Mouse (Mus musculus) testis, postnatal 10 days (tissue): ENCODE data around the gene Cebpb.

ENCODE experiments used
- DNase-seq: peaks from one replicate; pipeline ENCODE4 v3.0.0; 2021; ENCODE audit warnings: low spot score

Cebpb gene

GRCm38 (mm10) chr2:167721159-167721882 is 32.6 kb downstream of the Cebpb start:
- DNase-seq = no peak

GRCm38 (mm10) chr2:167722538-167722937 is 33.8 kb downstream of the Cebpb start:
- DNase-seq = no peak

DNA sequence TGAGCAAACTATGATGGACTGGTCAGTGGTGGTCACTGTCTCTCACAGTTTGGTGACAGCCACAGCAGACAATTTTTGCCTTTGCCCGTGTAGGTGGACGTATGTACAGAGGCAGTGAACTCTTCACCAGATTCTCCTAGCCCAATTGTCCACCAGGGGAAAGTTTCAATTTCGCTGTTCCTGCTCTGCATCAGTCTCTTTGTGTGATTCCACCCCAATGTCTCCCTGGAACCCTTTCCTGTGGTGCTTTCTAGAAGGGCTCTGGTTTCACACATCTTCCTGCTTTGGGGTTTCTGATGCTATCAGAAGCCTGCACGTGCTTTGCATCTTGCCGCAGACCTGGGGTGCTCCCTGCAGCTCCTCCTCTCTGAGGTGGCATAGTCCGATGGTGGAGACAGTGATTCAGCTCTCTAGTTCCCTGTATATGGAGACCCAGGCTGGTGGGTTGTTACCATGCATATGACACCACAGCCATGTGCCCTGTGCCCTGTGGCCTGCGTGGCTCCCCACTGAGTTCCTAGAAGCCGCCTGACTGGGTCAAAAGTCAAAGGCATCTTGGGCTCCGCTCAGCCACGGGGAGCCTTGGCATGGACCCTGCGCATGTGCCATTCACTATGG is 35.0 kb downstream of the Cebpb start:
- DNase-seq = no peak

DNA sequence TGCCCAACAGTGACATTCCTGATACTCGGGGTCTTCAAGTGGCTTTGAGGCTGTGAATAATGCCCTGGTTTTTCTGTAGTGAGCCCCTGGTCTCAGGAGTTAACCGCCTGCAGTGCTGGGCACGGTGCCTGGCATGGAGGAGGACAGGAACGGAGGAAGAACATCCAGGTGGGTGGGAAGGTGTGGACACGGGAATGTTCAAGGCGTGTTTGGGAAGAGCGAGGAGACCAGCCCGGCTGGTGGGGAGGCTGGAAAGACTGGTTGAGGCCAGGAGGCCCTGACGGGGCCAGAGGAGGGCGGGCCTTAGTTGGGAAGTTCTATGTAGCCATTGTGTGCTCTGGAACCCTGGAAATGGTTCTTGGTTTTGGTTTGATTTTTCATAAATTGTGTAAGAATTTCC is 37.2 kb downstream of the Cebpb start:
- no peak for DNase-seq

GRCm38 (mm10) chr2:167727161-167727560 is 38.4 kb downstream of the Cebpb start:
- DNase-seq = peak; percentile 81

DNA sequence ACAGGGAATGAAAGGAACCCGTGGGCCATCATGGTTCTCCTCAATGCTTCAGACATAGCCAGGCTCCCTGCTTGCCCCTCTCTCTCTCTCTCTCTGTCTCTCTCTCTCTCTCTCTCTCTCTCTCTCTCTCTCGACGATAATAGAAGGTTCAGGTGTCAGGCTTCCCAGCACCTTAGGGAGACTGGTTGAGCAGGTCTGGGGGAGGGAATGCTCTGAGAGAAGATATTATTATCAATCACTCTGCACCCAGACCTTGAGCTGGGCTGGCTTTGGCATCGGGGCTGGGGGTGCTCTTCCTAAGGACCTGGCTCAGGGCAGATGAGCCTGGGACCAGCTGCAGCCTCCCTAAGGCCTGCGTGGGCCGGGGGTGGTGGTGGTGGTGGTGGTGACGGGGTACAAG is 41.3 kb downstream of the Cebpb start:
- no peak for DNase-seq

- no peak for DNase-seq
These were observed 42.4 kb downstream of the Cebpb start for GRCm38 (mm10) chr2:167731149-167731548.

GRCm38 (mm10) chr2:167734861-167735260 is 46.1 kb downstream of the Cebpb start:
- DNase-seq = no peak

- DNase-seq = no peak
These were observed 50.3 kb downstream of the Cebpb start for GRCm38 (mm10) chr2:167739030-167739429.
